Mouse (Mus musculus): ENCODE measurements around the gene Prpf31. TPM values are rescaled to one million over a fixed set of nuclear protein-coding genes. Genes with fewer than 3 reads are reported as not detected.

Prpf31 gene
- total RNA-seq, 2 experiments from 2014 or later = 55.5 to 59.2 TPM

- DNase-seq (ENCODE audit: low spot score in 2 of 2) = no peak
- H3K4me3 ChIP-seq = peak overlapping the region; percentile 60
- peak overlapping the region; percentile 68 for H3K27ac ChIP-seq
- no peak for TF ChIP-seq CTCF (conservative IDR thresholded peaks at IDR 0.05)
These were observed 14.5 kb downstream of the Prpf31 start for GRCm38 (mm10) chr7:3644348-3644671.

GRCm38 (mm10) chr7:3644672-3645487 lies 15.1 kb downstream of the Prpf31 start, which contains the start of gene Cnot3:
TSS of gene Cnot3 (plus strand) at chr7:3645268.
- peak within 1 kb of the TSS; percentile 98 for H3K27ac ChIP-seq
- no peak for TF ChIP-seq CTCF (conservative IDR thresholded peaks at IDR 0.05)
- peak within 1 kb of the TSS; percentile 95 for H3K4me3 ChIP-seq
- DNase-seq (ENCODE audit: low spot score in 2 of 2) = peak; percentile 97 to 100

- no peak for DNase-seq (ENCODE audit: low spot score in 2 of 2)
- Histone ChIP-seq H3K4me3 (peak overlapping the region; percentile 95), H3K27ac (peak overlapping the region; percentile 98)
- no peak for TF ChIP-seq CTCF (conservative IDR thresholded peaks at IDR 0.05)
These were observed 15.8 kb downstream of the Prpf31 start for GRCm38 (mm10) chr7:3645488-3646025.

GRCm38 (mm10) chr7:3646188-3646587 lies 16.4 kb downstream of the Prpf31 start:
- Histone ChIP-seq H3K27ac (peak overlapping the region; percentile 36; the same call in 1 of the 2 replicates), H3K4me3 (peak overlapping the region; percentile 95)
- TF ChIP-seq CTCF (conservative IDR thresholded peaks at IDR 0.05) = no peak
- no peak for DNase-seq (ENCODE audit: low spot score in 2 of 2)

GRCm38 (mm10) chr7:3646641-3647040 lies 16.9 kb downstream of the Prpf31 start:
- Histone ChIP-seq H3K4me3 (peak overlapping the region; percentile 95), H3K27ac (peak overlapping the region; percentile 36; the same call in 1 of the 2 replicates)
- no peak for TF ChIP-seq CTCF (conservative IDR thresholded peaks at IDR 0.05)
- no peak for DNase-seq (ENCODE audit: low spot score in 2 of 2)

- DNase-seq (ENCODE audit: low spot score in 2 of 2) = no peak
- Histone ChIP-seq H3K27ac (no peak overlapping the region), H3K4me3 (no peak overlapping the region)
- TF ChIP-seq CTCF (conservative IDR thresholded peaks at IDR 0.05) = no peak
These were observed 27.2 kb downstream of the Prpf31 start for GRCm38 (mm10) chr7:3656966-3657365.

GRCm38 (mm10) chr7:3658578-3658977 lies 28.8 kb downstream of the Prpf31 start:
- Histone ChIP-seq H3K27ac (no peak overlapping the region), H3K4me3 (no peak overlapping the region)
- no peak for TF ChIP-seq CTCF (conservative IDR thresholded peaks at IDR 0.05)
- DNase-seq (ENCODE audit: low spot score in 2 of 2) = no peak

- peak overlapping the region; percentile 87 for H3K27ac ChIP-seq
- TF ChIP-seq CTCF (conservative IDR thresholded peaks at IDR 0.05) = no peak
- DNase-seq (ENCODE audit: low spot score in 2 of 2) = no peak
- peak overlapping the region; percentile 66 for H3K4me3 ChIP-seq
These were observed 34.9 kb downstream of the Prpf31 start for GRCm38 (mm10) chr7:3664524-3665214.

GRCm38 (mm10) chr7:3665215-3666114 lies 35.7 kb downstream of the Prpf31 start, which contains the start of gene Leng1:
TSS of gene Leng1 (minus strand) at chr7:3665840.
- DNase-seq (ENCODE audit: low spot score in 2 of 2) = peak; percentile 97 to 98
- peak within 1 kb of the TSS; percentile 66 for H3K4me3 ChIP-seq
- no peak for TF ChIP-seq CTCF (conservative IDR thresholded peaks at IDR 0.05)
- H3K27ac ChIP-seq = peak within 1 kb of the TSS; percentile 87

GRCm38 (mm10) chr7:3666921-3667391 lies 37.2 kb downstream of the Prpf31 start:
- no peak overlapping the region for H3K27ac ChIP-seq
- peak; percentile 35 for TF ChIP-seq CTCF (conservative IDR thresholded peaks at IDR 0.05)
- DNase-seq (ENCODE audit: low spot score in 2 of 2) = no peak
- H3K4me3 ChIP-seq = no peak overlapping the region

- Histone ChIP-seq H3K4me3 (no peak overlapping the region), H3K27ac (no peak overlapping the region)
- DNase-seq (ENCODE audit: low spot score in 2 of 2) = peak; percentile 79 to 90
- peak; percentile 99 for TF ChIP-seq CTCF (conservative IDR thresholded peaks at IDR 0.05)
These were observed 44.9 kb downstream of the Prpf31 start for GRCm38 (mm10) chr7:3674507-3675227.

GRCm38 (mm10) chr7:3675228-3675548 lies 45.4 kb downstream of the Prpf31 start:
- TF ChIP-seq CTCF (conservative IDR thresholded peaks at IDR 0.05) = no peak
- DNase-seq (ENCODE audit: low spot score in 2 of 2) = no peak
- Histone ChIP-seq H3K27ac (no peak overlapping the region), H3K4me3 (no peak overlapping the region)
